Mouse (Mus musculus): Measurements from ENCODE around the gene Bicdl2. TPM values are rescaled to one million over a fixed set of nuclear protein-coding genes. Genes with fewer than 3 reads are reported as not detected.

Bicdl2 gene
- polyA plus RNA-seq, 1 experiment = 0.28 TPM

DNA sequence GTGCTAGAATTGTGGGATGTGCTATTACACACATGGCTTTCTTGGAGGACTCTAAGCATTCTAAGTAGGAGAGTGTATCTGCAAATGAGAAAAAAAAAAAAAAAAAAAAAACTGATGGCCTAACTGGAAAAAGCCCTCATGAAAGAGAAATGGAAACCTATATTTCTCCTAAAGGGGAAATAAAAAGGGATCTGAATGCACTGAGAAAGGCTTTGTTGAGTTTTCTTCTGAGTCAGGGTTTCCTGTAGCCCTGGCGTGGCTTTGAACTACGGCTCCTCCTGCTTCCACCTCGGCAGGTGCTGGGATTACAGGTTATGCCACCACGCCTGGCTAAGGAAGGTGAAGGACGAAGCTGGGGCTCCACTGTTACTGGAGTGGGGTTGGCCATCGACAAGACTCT is 6.3 kb upstream of the Bicdl2 start:
- Histone ChIP-seq H3K27me3 (ENCODE audit: control insufficient read depth, insufficient read depth, insufficient read length) (no peaks in the 10 kb centered on the region), H3K36me3 (ENCODE audit: control insufficient read depth, insufficient read depth) (no peaks in the 10 kb centered on the region), H3K4me3 (ENCODE audit: insufficient read depth, poor library complexity, severe bottlenecking) (no peak overlapping the region), H3ac (ENCODE audit: control insufficient read depth, insufficient read length, low read depth) (no peak overlapping the region), H3K79me2 (ENCODE audit: control insufficient read depth, insufficient read depth) (no peaks in the 10 kb centered on the region), H3K79me3 (ENCODE audit: low read depth) (no peaks in the 10 kb centered on the region)
- TF ChIP-seq MAX (IDR thresholded peaks at IDR 0.05) = no peak
- no peak for TF ChIP-seq MYOD1 (IDR thresholded peaks at IDR 0.05; ENCODE audit: control insufficient read depth, insufficient read length, low read depth)
- TF ChIP-seq CEBPB (IDR thresholded peaks at IDR 0.05; ENCODE audit: low read depth) = no peak
- no peak for TF ChIP-seq USF1 (IDR thresholded peaks at IDR 0.05; ENCODE audit: low read depth)
- TF ChIP-seq CTCF (IDR thresholded peaks at IDR 0.05; ENCODE audit: control insufficient read depth, insufficient read depth, insufficient read length) = no peak
- no peak for TF ChIP-seq MYOG (IDR thresholded peaks at IDR 0.05; ENCODE audit: control insufficient read depth, extremely low read depth, insufficient read length)

DNA sequence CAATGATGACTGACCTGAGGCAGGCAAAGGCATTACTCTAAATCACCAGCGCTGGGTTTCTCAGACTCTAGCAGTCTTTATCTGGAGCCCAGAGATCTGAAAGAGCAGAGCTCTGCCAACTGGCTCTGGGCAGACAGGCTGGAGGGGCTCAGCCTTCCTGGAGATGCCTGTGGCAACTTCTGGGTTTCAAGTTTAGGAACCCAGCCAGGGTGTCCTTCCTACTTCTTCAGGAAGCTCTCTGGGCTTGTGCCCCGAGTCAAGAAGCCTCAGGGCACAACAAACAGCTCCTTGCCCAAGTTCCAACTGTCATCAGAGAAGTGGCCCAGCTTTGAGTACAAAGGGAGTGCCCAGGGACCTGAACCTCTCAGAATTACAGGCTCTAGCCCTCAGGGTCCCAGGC is 5.9 kb upstream of the Bicdl2 start:
- Histone ChIP-seq H3K79me3 (ENCODE audit: low read depth) (no peaks in the 10 kb centered on the region), H3K36me3 (ENCODE audit: control insufficient read depth, insufficient read depth) (no peaks in the 10 kb centered on the region), H3ac (ENCODE audit: control insufficient read depth, insufficient read length, low read depth) (no peak overlapping the region), H3K4me3 (ENCODE audit: insufficient read depth, poor library complexity, severe bottlenecking) (no peak overlapping the region), H3K79me2 (ENCODE audit: control insufficient read depth, insufficient read depth) (no peaks in the 10 kb centered on the region), H3K27me3 (ENCODE audit: control insufficient read depth, insufficient read depth, insufficient read length) (no peaks in the 10 kb centered on the region)
- TF ChIP-seq MYOD1 (IDR thresholded peaks at IDR 0.05; ENCODE audit: control insufficient read depth, insufficient read length, low read depth) (no peak), CTCF (IDR thresholded peaks at IDR 0.05; ENCODE audit: control insufficient read depth, insufficient read depth, insufficient read length) (no peak), CEBPB (IDR thresholded peaks at IDR 0.05; ENCODE audit: low read depth) (no peak), FOSL1 (IDR thresholded peaks at IDR 0.05; ENCODE audit: insufficient read depth, low read length, poor library complexity, severe bottlenecking) (no peak), USF1 (IDR thresholded peaks at IDR 0.05; ENCODE audit: low read depth) (no peak), MYOG (IDR thresholded peaks at IDR 0.05; ENCODE audit: control insufficient read depth, extremely low read depth, insufficient read length) (no peak), MAX (IDR thresholded peaks at IDR 0.05) (no peak)

DNA sequence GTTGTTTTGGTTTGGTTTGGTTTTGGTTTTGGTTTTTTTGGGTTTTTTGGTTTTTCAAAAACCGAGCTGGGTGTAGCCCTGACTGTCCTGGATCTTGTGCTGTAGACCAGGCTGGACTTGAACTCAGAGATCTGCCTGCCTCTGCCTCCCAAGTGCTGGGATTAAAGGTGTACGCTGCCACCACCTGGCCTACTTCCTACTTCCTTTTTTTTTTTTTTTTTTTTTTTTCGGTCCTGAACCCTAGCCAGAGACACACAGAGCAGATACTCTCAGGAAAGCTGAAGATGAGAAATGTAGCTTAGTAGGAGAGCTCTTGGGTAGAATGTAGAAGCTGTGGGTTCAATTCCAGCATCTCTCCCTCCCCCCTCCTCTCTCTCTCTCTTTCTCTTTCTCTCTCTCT is 1.9 kb upstream of the Bicdl2 start:
- TF ChIP-seq MYOD1 (IDR thresholded peaks at IDR 0.05; ENCODE audit: control insufficient read depth, insufficient read length, low read depth) (no peak), CTCF (IDR thresholded peaks at IDR 0.05; ENCODE audit: control insufficient read depth, insufficient read depth, insufficient read length) (no peak), MYOG (IDR thresholded peaks at IDR 0.05; ENCODE audit: control insufficient read depth, extremely low read depth, insufficient read length) (no peak), MAX (IDR thresholded peaks at IDR 0.05) (no peak), USF1 (IDR thresholded peaks at IDR 0.05; ENCODE audit: low read depth) (no peak), CEBPB (IDR thresholded peaks at IDR 0.05; ENCODE audit: low read depth) (no peak), FOSL1 (IDR thresholded peaks at IDR 0.05; ENCODE audit: insufficient read depth, low read length, poor library complexity, severe bottlenecking) (no peak)
- Histone ChIP-seq H3K79me3 (ENCODE audit: low read depth) (no peaks in the 10 kb centered on the region), H3ac (ENCODE audit: control insufficient read depth, insufficient read length, low read depth) (no peak overlapping the region), H3K4me3 (ENCODE audit: insufficient read depth, poor library complexity, severe bottlenecking) (no peak overlapping the region), H3K79me2 (ENCODE audit: control insufficient read depth, insufficient read depth) (no peaks in the 10 kb centered on the region), H3K36me3 (ENCODE audit: control insufficient read depth, insufficient read depth) (no peaks in the 10 kb centered on the region), H3K27me3 (ENCODE audit: control insufficient read depth, insufficient read depth, insufficient read length) (no peaks in the 10 kb centered on the region)

DNA sequence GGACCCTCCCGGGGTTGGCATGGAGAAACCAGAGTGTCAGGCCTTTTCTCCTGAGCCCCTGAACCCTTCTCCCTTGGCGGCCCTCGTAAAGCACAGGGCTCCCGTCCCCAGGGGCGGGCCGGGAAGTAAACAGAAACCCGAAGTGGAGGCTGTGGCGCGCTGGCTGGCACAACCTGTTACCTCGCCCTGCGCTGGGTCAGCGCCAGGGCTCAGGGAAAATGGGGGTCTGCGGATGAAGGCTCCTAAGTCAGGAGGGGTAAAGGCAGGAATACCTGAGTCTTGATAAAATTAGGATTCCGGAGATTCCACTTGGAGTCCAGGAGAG is 532 bp downstream of the Bicdl2 start:
- no peaks in the 10 kb centered on the region for H3K27me3 ChIP-seq (ENCODE audit: control insufficient read depth, insufficient read depth, insufficient read length)
- no peak for TF ChIP-seq USF1 (IDR thresholded peaks at IDR 0.05; ENCODE audit: low read depth)
- no peak for TF ChIP-seq CEBPB (IDR thresholded peaks at IDR 0.05; ENCODE audit: low read depth)
- no peak for TF ChIP-seq MYOG (IDR thresholded peaks at IDR 0.05; ENCODE audit: control insufficient read depth, extremely low read depth, insufficient read length)
- TF ChIP-seq FOSL1 (IDR thresholded peaks at IDR 0.05; ENCODE audit: insufficient read depth, low read length, poor library complexity, severe bottlenecking) = no peak
- no peak for TF ChIP-seq CTCF (IDR thresholded peaks at IDR 0.05; ENCODE audit: control insufficient read depth, insufficient read depth, insufficient read length)
- no peak for TF ChIP-seq MAX (IDR thresholded peaks at IDR 0.05)
- no peak for TF ChIP-seq MYOD1 (IDR thresholded peaks at IDR 0.05; ENCODE audit: control insufficient read depth, insufficient read length, low read depth)
- no peaks in the 10 kb centered on the region for H3K36me3 ChIP-seq (ENCODE audit: control insufficient read depth, insufficient read depth)
- H3K79me2 ChIP-seq (ENCODE audit: control insufficient read depth, insufficient read depth) = no peaks in the 10 kb centered on the region
- no peak overlapping the region for H3ac ChIP-seq (ENCODE audit: control insufficient read depth, insufficient read length, low read depth)
- H3K4me3 ChIP-seq (ENCODE audit: insufficient read depth, poor library complexity, severe bottlenecking) = no peak overlapping the region
- no peaks in the 10 kb centered on the region for H3K79me3 ChIP-seq (ENCODE audit: low read depth)

DNA sequence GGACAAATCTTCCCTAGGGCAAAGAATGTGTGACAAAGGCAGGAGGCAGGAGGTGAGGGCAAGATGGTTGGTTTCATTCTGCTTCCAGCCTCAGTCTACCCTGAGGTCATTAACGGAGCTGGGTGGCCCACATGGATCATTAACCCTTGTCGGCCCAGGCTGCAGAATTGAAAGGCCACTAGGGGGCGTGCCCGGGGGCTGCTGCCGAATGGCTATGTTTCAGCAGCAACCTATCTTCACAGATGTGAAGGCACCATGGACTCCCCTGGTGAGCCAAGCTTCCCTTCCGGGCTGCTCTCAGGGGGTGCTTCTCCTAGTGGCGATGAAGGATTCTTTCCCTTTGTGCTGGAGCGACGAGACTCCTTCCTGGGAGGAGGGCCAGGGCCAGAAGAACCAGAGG is 1.2 kb downstream of the Bicdl2 start:
- no peaks in the 10 kb centered on the region for H3K79me3 ChIP-seq (ENCODE audit: low read depth)
- TF ChIP-seq USF1 (IDR thresholded peaks at IDR 0.05; ENCODE audit: low read depth) (no peak), FOSL1 (IDR thresholded peaks at IDR 0.05; ENCODE audit: insufficient read depth, low read length, poor library complexity, severe bottlenecking) (no peak), CEBPB (IDR thresholded peaks at IDR 0.05; ENCODE audit: low read depth) (no peak), MYOD1 (IDR thresholded peaks at IDR 0.05; ENCODE audit: control insufficient read depth, insufficient read length, low read depth) (no peak), MAX (IDR thresholded peaks at IDR 0.05) (no peak), CTCF (IDR thresholded peaks at IDR 0.05; ENCODE audit: control insufficient read depth, insufficient read depth, insufficient read length) (peak; percentile 20), MYOG (IDR thresholded peaks at IDR 0.05; ENCODE audit: control insufficient read depth, extremely low read depth, insufficient read length) (no peak)
- H3ac ChIP-seq (ENCODE audit: control insufficient read depth, insufficient read length, low read depth) = no peak overlapping the region
- no peaks in the 10 kb centered on the region for H3K79me2 ChIP-seq (ENCODE audit: control insufficient read depth, insufficient read depth)
- peaks cover 4% of the 10 kb centered on the region for H3K36me3 ChIP-seq (ENCODE audit: control insufficient read depth, insufficient read depth)
- H3K4me3 ChIP-seq (ENCODE audit: insufficient read depth, poor library complexity, severe bottlenecking) = no peak overlapping the region
- H3K27me3 ChIP-seq (ENCODE audit: control insufficient read depth, insufficient read depth, insufficient read length) = no peaks in the 10 kb centered on the region

DNA sequence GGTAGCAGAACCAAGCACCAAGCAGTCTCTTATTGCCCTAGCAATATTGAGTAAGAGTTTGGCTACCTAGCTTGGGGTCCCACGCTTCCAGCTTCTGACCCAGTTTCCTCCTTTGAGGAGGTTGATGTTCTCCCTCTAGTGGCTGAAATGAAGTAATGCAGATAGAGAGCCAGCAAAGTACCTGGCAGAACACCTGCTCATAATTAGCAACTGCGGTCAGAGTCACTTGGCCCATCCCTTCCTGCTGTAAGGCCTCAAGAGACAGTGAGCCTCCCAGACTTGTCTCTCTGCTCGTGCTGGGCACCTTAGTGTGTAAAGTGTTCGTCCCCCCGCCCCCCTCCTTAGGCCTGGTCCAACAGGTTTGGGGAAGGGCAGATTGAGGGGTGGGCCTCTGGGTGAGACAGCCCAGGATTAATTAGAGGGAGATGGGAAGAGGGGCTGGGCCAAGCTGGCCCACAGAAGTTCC is 4.3 kb downstream of the Bicdl2 start:
- H3ac ChIP-seq (ENCODE audit: control insufficient read depth, insufficient read length, low read depth) = no peak overlapping the region
- no peaks in the 10 kb centered on the region for H3K27me3 ChIP-seq (ENCODE audit: control insufficient read depth, insufficient read depth, insufficient read length)
- no peak overlapping the region for H3K4me3 ChIP-seq (ENCODE audit: insufficient read depth, poor library complexity, severe bottlenecking)
- no peaks in the 10 kb centered on the region for H3K79me3 ChIP-seq (ENCODE audit: low read depth)
- TF ChIP-seq FOSL1 (IDR thresholded peaks at IDR 0.05; ENCODE audit: insufficient read depth, low read length, poor library complexity, severe bottlenecking) (no peak), MYOG (IDR thresholded peaks at IDR 0.05; ENCODE audit: control insufficient read depth, extremely low read depth, insufficient read length) (no peak), CEBPB (IDR thresholded peaks at IDR 0.05; ENCODE audit: low read depth) (no peak), MYOD1 (IDR thresholded peaks at IDR 0.05; ENCODE audit: control insufficient read depth, insufficient read length, low read depth) (no peak), MAX (IDR thresholded peaks at IDR 0.05) (no peak)
- peaks cover 35% of the 10 kb centered on the region for H3K36me3 ChIP-seq (ENCODE audit: control insufficient read depth, insufficient read depth)
- H3K79me2 ChIP-seq (ENCODE audit: control insufficient read depth, insufficient read depth) = no peaks in the 10 kb centered on the region
